Mouse (Mus musculus) embryonic fibroblast, embryonic 13.5 days (primary cell): ENCODE measurements around the gene Kdelr1.

Source experiments
- CTCF ChIP-seq: IDR thresholded peaks from 2 replicates; pipeline ENCODE4 v1.5.1; 2011; ENCODE audit warnings: mild to moderate bottlenecking, control low read depth, low read length, moderate library complexity, borderline replicate concordance; ENCODE audit not compliant: insufficient read depth
- POLR2A ChIP-seq: IDR thresholded peaks from 2 replicates; pipeline ENCODE4 v1.6.1; 2011; ENCODE audit warnings: low read depth, mild to moderate bottlenecking, control low read depth, low read length, moderate library complexity

GRCm38 (mm10) chr7:45842950-45843744, 29.4 kb upstream of the Kdelr1 start:
- no peak for TF ChIP-seq CTCF
- TF ChIP-seq POLR2A, result no peak
